Mouse (Mus musculus) MEL (cell line): ENCODE results near the gene Rab3gap2. TPM values are rescaled to one million over a fixed set of nuclear protein-coding genes. Genes with fewer than 3 reads are reported as not detected.

Experiments used
- DNase-seq: peaks from one replicate; pipeline ENCODE4 v3.0.0; 2011; ENCODE audit warnings: low read depth, low spot score
- H3K27ac ChIP-seq: 2 replicates; pipeline ENCODE4 v1.5.1; 2012; ENCODE audit warnings: low read depth, mild to moderate bottlenecking, control low read depth, low read length, moderate library complexity; ENCODE audit not compliant: control insufficient read depth
- H3K27me3 ChIP-seq, 2 experiments: fragments of 150-350 bp in 1 of 2; sonication (generic) in 1 of 2; 2 replicates each; pipeline ENCODE4 v1.6.1; 2012; ENCODE audit warnings: low read length in 2 of 2, mild to moderate bottlenecking in 2 of 2, improper control_type of control experiment in 1 of 2, moderate library complexity in 1 of 2; ENCODE audit not compliant: insufficient read depth in 2 of 2, control insufficient read depth in 1 of 2
- H3K36me3 ChIP-seq, 2 experiments: 2 replicates each; pipeline ENCODE4 v1.6.1; 2012 to 2014; ENCODE audit warnings: low read length in 2 of 2, improper control_type of control experiment in 1 of 2, inconsistent platforms in 1 of 2, mild to moderate bottlenecking in 1 of 2; ENCODE audit not compliant: insufficient read depth in 2 of 2, control insufficient read depth in 1 of 2
- H3K4me1 ChIP-seq, 2 experiments: fragments of 150-350 bp in 1 of 2; sonication (generic) in 1 of 2; 2 replicates each; pipeline ENCODE4 v1.6.1; 2012; ENCODE audit warnings: low read length in 2 of 2, improper control_type of control experiment in 1 of 2, mild to moderate bottlenecking in 1 of 2; ENCODE audit not compliant: insufficient read depth in 2 of 2, control insufficient read depth in 1 of 2
- H3K4me3 ChIP-seq, 2 experiments: fragments of 150-350 bp in 1 of 2; sonication (generic) in 1 of 2; 2 replicates each; pipeline ENCODE4 v1.5.1; 2012; ENCODE audit warnings: low read depth in 2 of 2, low read length in 2 of 2, mild to moderate bottlenecking in 2 of 2, moderate library complexity in 2 of 2, control low read depth in 1 of 2, improper control_type of control experiment in 1 of 2; ENCODE audit not compliant: control insufficient read depth in 1 of 2, insufficient read depth in 1 of 2
- H3K79me2 ChIP-seq: 2 replicates; pipeline ENCODE4 v1.6.1; 2012; ENCODE audit warnings: mild to moderate bottlenecking, low read length, moderate library complexity; ENCODE audit not compliant: control insufficient read depth, poor library complexity, insufficient read depth
- H3K9ac ChIP-seq: 2 replicates; pipeline ENCODE4 v1.6.1; 2012; ENCODE audit warnings: low read depth, mild to moderate bottlenecking, control low read depth, low read length, moderate library complexity; ENCODE audit not compliant: control insufficient read depth, poor library complexity, severe bottlenecking
- H3K9me3 ChIP-seq: fragments of 150-350 bp; sonication (generic); replicated peaks from 2 replicates; pipeline ENCODE4 v1.6.1; 2012; ENCODE audit warnings: mild to moderate bottlenecking, low read length, improper control_type of control experiment, moderate library complexity; ENCODE audit not compliant: insufficient read depth
- BHLHE40 ChIP-seq: IDR thresholded peaks from 2 replicates; pipeline ENCODE4 v1.6.1; 2012; ENCODE audit warnings: low read depth, mild to moderate bottlenecking, inconsistent platforms, low read length, improper control_type of control experiment, borderline replicate concordance
- CHD1 ChIP-seq: IDR thresholded peaks from 2 replicates; pipeline ENCODE4 v1.6.1; 2012; ENCODE audit warnings: low read depth, mild to moderate bottlenecking, inconsistent platforms, low read length, improper control_type of control experiment
- CHD2 ChIP-seq: IDR thresholded peaks from 2 replicates; pipeline ENCODE4 v1.6.1; 2011; ENCODE audit warnings: low read length, improper control_type of control experiment
- CTCF ChIP-seq, 3 experiments: IDR thresholded peaks in 2 of 3; conservative IDR thresholded peaks in 1 of 3; 2 replicates each; pipeline ENCODE4 v1.5.1; 2011 to 2012; ENCODE audit warnings: low read length in 3 of 3, low read depth in 2 of 3, mild to moderate bottlenecking in 2 of 3, improper control_type of control experiment in 1 of 3, inconsistent platforms in 1 of 3, mixed read lengths in 1 of 3, moderate library complexity in 1 of 3; ENCODE audit not compliant: control insufficient read depth in 1 of 3, insufficient read depth in 1 of 3, poor library complexity in 1 of 3, severe bottlenecking in 1 of 3
- E2F4 ChIP-seq: IDR thresholded peaks from 2 replicates; pipeline ENCODE4 v1.6.1; 2011; ENCODE audit warnings: low read depth, low read length, improper control_type of control experiment, borderline replicate concordance
- ELF1 ChIP-seq: IDR thresholded peaks from 2 replicates; pipeline ENCODE4 v1.6.1; 2014; ENCODE audit warnings: low read depth, mild to moderate bottlenecking, inconsistent platforms, low read length, improper control_type of control experiment, moderate library complexity
- EP300 ChIP-seq, 2 experiments: IDR thresholded peaks; 2 replicates each; pipeline ENCODE4 v1.6.1; 2011; ENCODE audit warnings: improper control_type of control experiment in 2 of 2, low read length in 2 of 2, low read depth in 1 of 2, mild to moderate bottlenecking in 1 of 2
- ETS1 ChIP-seq: IDR thresholded peaks from 2 replicates; pipeline ENCODE4 v1.6.1; 2012; ENCODE audit warnings: low read depth, mild to moderate bottlenecking, inconsistent platforms, low read length, improper control_type of control experiment, moderate library complexity
- GABPA ChIP-seq: IDR thresholded peaks from 2 replicates; pipeline ENCODE4 v1.6.1; 2012; ENCODE audit warnings: low read depth, mild to moderate bottlenecking, inconsistent platforms, low read length, improper control_type of control experiment, moderate library complexity
- GATA1 ChIP-seq: IDR thresholded peaks from 2 replicates; pipeline ENCODE4 v1.6.1; 2011; ENCODE audit warnings: low read depth, low read length, improper control_type of control experiment
- JUND ChIP-seq: IDR thresholded peaks from 2 replicates; pipeline ENCODE4 v1.6.1; 2011; ENCODE audit warnings: low read depth, mild to moderate bottlenecking, improper control_type of control experiment, low read length
- KAT2A ChIP-seq: conservative IDR thresholded peaks from 2 replicates; pipeline ENCODE4 v1.6.1; 2012; ENCODE audit warnings: low read depth, low read length, improper control_type of control experiment, inconsistent platforms
- MAFK ChIP-seq: IDR thresholded peaks from 2 replicates; pipeline ENCODE4 v1.6.1; 2011; ENCODE audit warnings: low read depth, mild to moderate bottlenecking, low read length, improper control_type of control experiment, borderline replicate concordance
- MAX ChIP-seq: IDR thresholded peaks from 2 replicates; pipeline ENCODE4 v1.6.1; 2011; ENCODE audit warnings: low read length, improper control_type of control experiment
- MEF2A ChIP-seq: IDR thresholded peaks from 2 replicates; pipeline ENCODE4 v1.6.1; 2014; ENCODE audit warnings: low read depth, mild to moderate bottlenecking, inconsistent platforms, low read length, improper control_type of control experiment; ENCODE audit not compliant: poor library complexity, insufficient replicate concordance, severe bottlenecking; ENCODE audit errors: extremely low read depth
- MXI1 ChIP-seq: IDR thresholded peaks from 2 replicates; pipeline ENCODE4 v1.6.1; 2011; ENCODE audit warnings: mild to moderate bottlenecking, low read depth, low read length, improper control_type of control experiment
- MYB ChIP-seq: IDR thresholded peaks from 2 replicates; pipeline ENCODE4 v1.6.1; 2011; ENCODE audit warnings: mild to moderate bottlenecking, low read depth, low read length, improper control_type of control experiment
- MYC ChIP-seq: IDR thresholded peaks from 2 replicates; pipeline ENCODE4 v1.6.1; 2011; ENCODE audit warnings: low read depth, mild to moderate bottlenecking, low read length, improper control_type of control experiment, moderate library complexity
- NELFE ChIP-seq: IDR thresholded peaks from 2 replicates; pipeline ENCODE4 v1.6.1; 2011; ENCODE audit warnings: low read depth, low read length, improper control_type of control experiment
- NRF1 ChIP-seq: IDR thresholded peaks from 2 replicates; pipeline ENCODE4 v1.6.1; 2014; ENCODE audit warnings: low read depth, mild to moderate bottlenecking, inconsistent platforms, low read length, improper control_type of control experiment, moderate library complexity; ENCODE audit not compliant: poor library complexity, insufficient read depth, severe bottlenecking
- POLR2A ChIP-seq, 2 experiments: IDR thresholded peaks; 2 replicates each; pipeline ENCODE4 v1.6.1; 2011 to 2012; ENCODE audit warnings: low read length in 2 of 2, mild to moderate bottlenecking in 2 of 2, control low read depth in 1 of 2, improper control_type of control experiment in 1 of 2, low read depth in 1 of 2, moderate library complexity in 1 of 2; ENCODE audit not compliant: control insufficient read depth in 1 of 2, insufficient read depth in 1 of 2, poor library complexity in 1 of 2
- POLR2AphosphoS2 ChIP-seq: IDR thresholded peaks from 2 replicates; pipeline ENCODE4 v1.6.1; 2011; ENCODE audit warnings: low read length, improper control_type of control experiment
- POLR2AphosphoS5 ChIP-seq: IDR thresholded peaks from 2 replicates; pipeline ENCODE4 v1.6.1; 2012; ENCODE audit warnings: low read depth, borderline replicate concordance, mild to moderate bottlenecking, inconsistent platforms, low read length, moderate library complexity, mixed read lengths
- RCOR1 ChIP-seq: IDR thresholded peaks from 2 replicates; pipeline ENCODE4 v1.6.1; 2012; ENCODE audit warnings: low read depth, mild to moderate bottlenecking, inconsistent platforms, low read length, improper control_type of control experiment
- SMC3 ChIP-seq: IDR thresholded peaks from 2 replicates; pipeline ENCODE4 v1.6.1; 2011; ENCODE audit warnings: low read depth, low read length, improper control_type of control experiment
- TAL1 ChIP-seq: IDR thresholded peaks from 2 replicates; pipeline ENCODE4 v1.6.1; 2012; ENCODE audit warnings: mild to moderate bottlenecking, inconsistent platforms, low read length, moderate library complexity, mixed read lengths
- TBP ChIP-seq: IDR thresholded peaks from 2 replicates; pipeline ENCODE4 v1.8.0; 2011; ENCODE audit warnings: low read depth, low read length, improper control_type of control experiment
- TCF12 ChIP-seq: IDR thresholded peaks from 2 replicates; pipeline ENCODE4 v1.6.1; 2014; ENCODE audit warnings: low read depth, mild to moderate bottlenecking, inconsistent platforms, low read length, improper control_type of control experiment, moderate library complexity
- UBTF ChIP-seq: IDR thresholded peaks from 2 replicates; pipeline ENCODE4 v1.6.1; 2012; ENCODE audit warnings: low read depth, mild to moderate bottlenecking, inconsistent platforms, low read length, improper control_type of control experiment, moderate library complexity, borderline replicate concordance; ENCODE audit not compliant: insufficient read depth
- USF1 ChIP-seq: IDR thresholded peaks from 2 replicates; pipeline ENCODE4 v1.6.1; 2014; ENCODE audit warnings: low read depth, mild to moderate bottlenecking, inconsistent platforms, low read length, improper control_type of control experiment, moderate library complexity
- USF2 ChIP-seq, 2 experiments: IDR thresholded peaks; 2 replicates each; pipeline ENCODE4 v1.6.1; 2011 to 2012; ENCODE audit warnings: improper control_type of control experiment in 2 of 2, low read length in 2 of 2, borderline replicate concordance in 1 of 2, inconsistent platforms in 1 of 2, low read depth in 1 of 2, mild to moderate bottlenecking in 1 of 2; ENCODE audit not compliant: insufficient read depth in 1 of 2
- ZC3H11A ChIP-seq: IDR thresholded peaks from 2 replicates; pipeline ENCODE4 v1.6.1; 2012; ENCODE audit warnings: low read depth, mild to moderate bottlenecking, inconsistent platforms, low read length, improper control_type of control experiment
- ZKSCAN1 ChIP-seq: IDR thresholded peaks from 2 replicates; pipeline ENCODE4 v1.6.1; 2012; ENCODE audit warnings: low read depth, mild to moderate bottlenecking, inconsistent platforms, low read length, improper control_type of control experiment, moderate library complexity
- ZMIZ1 ChIP-seq: IDR thresholded peaks from 2 replicates; pipeline ENCODE4 v1.6.1; 2012; ENCODE audit warnings: low read depth, mild to moderate bottlenecking, inconsistent platforms, low read length, improper control_type of control experiment, moderate library complexity
- ZNF384 ChIP-seq: IDR thresholded peaks from 2 replicates; pipeline ENCODE4 v1.6.1; 2012; ENCODE audit warnings: low read depth, mild to moderate bottlenecking, inconsistent platforms, low read length, improper control_type of control experiment
- polyA plus RNA-seq, 2 experiments: library from polyadenylated mRNA; stranded (reverse) in 1 of 2; unstranded in 1 of 2; fragments of >175 nt in 1 of 2; fragments of >200 nt in 1 of 2; gene quantifications; 2 replicates each; pipeline versions ENCODE4 v1.2.1 to v1.2.4; 2012; ENCODE audit warnings: low replicate concordance in 2 of 2, low read depth in 1 of 2; ENCODE audit not compliant: insufficient read length in 2 of 2, insufficient read depth in 1 of 2, missing spikeins in 1 of 2
- total RNA-seq: library from RNA; depleted of rRNA; stranded (reverse); fragments of 300-350 nt; gene quantifications from 2 replicates; pipeline ENCODE4 v1.2.3, GENCODE M21; 2012; rRNA removed

The Rab3gap2 gene
- total RNA-seq: 24.1 and 29.4 TPM in 2 replicates
- 10 to 100 TPM in 1 of 2 experiments, not detected in 1; 40.1 TPM for polyA plus RNA-seq

DNA sequence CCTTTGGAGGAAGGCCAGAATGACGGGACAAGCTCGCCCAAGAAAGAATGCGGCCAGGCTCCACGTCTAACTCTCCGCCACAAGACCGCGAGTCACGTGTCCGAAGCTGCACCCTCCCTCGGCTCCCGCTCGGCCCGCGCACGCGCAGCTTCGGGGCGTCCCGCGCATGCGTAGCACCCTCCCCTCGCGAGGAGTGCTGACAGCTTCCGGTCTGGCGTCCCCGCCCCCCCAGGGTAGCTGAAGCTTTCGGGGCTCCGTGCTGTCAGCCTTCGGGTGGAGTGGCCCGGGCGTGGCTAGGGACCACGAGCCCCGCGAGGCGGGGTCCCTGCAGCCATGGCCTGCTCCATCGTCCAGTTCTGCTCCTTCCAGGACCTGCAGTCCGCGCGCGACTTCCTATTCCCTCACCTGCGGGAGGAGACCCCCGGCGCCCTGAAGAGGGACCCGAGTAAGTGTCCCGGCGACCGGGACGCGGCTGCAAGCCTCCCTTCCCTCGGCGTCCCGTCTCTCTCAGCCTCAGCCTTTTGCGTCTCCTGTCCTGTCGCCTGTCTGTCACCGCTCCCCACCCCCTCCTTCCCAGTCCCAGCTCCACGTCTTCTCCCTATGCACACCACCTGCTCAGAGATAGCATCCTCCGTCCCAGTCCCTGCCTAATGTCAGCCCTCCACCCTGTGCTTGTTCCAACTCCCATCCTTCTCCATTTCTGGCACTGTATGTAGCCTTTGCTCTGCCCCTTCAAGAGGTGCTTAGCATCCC is at the start of gene Rab3gap2:
TSS of gene Rab3gap2 (plus strand) at position 209 of the 753 bp plus-strand sequence.
- DNase-seq: peak; percentile 98
- Histone ChIP-seq H3K27ac (peak within 1 kb of the TSS; percentile 76), H3K4me1 (peaks cover 0 to 10% of the 10 kb centered on the region in 2 experiments; a peak in 2 of 4 replicates), H3K27me3 (no peaks in the 10 kb centered on the region), H3K9me3 (no peaks in the 10 kb centered on the region), H3K4me3 (peak within 1 kb of the TSS; percentile 77 to 99), H3K9ac (peak within 1 kb of the TSS; percentile 90), H3K79me2 (peaks cover 20% of the 10 kb centered on the region), H3K36me3 (peaks cover 0 to 9% of the 10 kb centered on the region in 2 experiments; a peak in 2 of 4 replicates)
- TF ChIP-seq ETS1: peak; percentile 58; the same call in 1 of the 2 replicates
- no peak for TF ChIP-seq SMC3
- TF ChIP-seq MAX: peak; percentile 98
- TF ChIP-seq UBTF: no peak
- no peak for TF ChIP-seq EP300 (IDR thresholded peaks at IDR 0.05; ENCODE audit: low read depth in 1 of 2, low read length in 2 of 2)
- no peak for TF ChIP-seq JUND
- TF ChIP-seq MAFK: no peak
- TF ChIP-seq POLR2AphosphoS5: no peak
- no peak for TF ChIP-seq ZC3H11A
- TF ChIP-seq USF2 (IDR thresholded peaks at IDR 0.05; ENCODE audit: borderline replicate concordance in 1 of 2, insufficient read depth in 1 of 2, low read depth in 1 of 2, low read length in 2 of 2): peak; percentile 32 to 90; a peak in 2 of 4 replicates
- TF ChIP-seq ZNF384: no peak
- no peak for TF ChIP-seq MEF2A
- peak; percentile 91 for TF ChIP-seq MXI1
- no peak for TF ChIP-seq CHD1
- TF ChIP-seq GABPA: no peak
- no peak for TF ChIP-seq GATA1
- TF ChIP-seq ZMIZ1: 0 out of 2 replicates have a peak, but pooled peaks have one; percentile 31
- TF ChIP-seq RCOR1: no peak
- TF ChIP-seq KAT2A: no peak; the same call in 1 of the 2 replicates
- peak; percentile 83 for TF ChIP-seq ELF1
- TF ChIP-seq TAL1: no peak
- TF ChIP-seq CTCF (IDR thresholded peaks at IDR 0.05 in 2 of 3, conservative IDR thresholded peaks at IDR 0.05 in 1 of 3; ENCODE audit: control insufficient read depth in 1 of 3, insufficient read depth in 1 of 3, low read depth in 2 of 3, low read length in 3 of 3, poor library complexity in 1 of 3, severe bottlenecking in 1 of 3): no peak
- TF ChIP-seq USF1: peak; percentile 99
- TF ChIP-seq TCF12: peak; percentile 74
- TF ChIP-seq POLR2A (IDR thresholded peaks at IDR 0.05; ENCODE audit: control insufficient read depth in 1 of 2, insufficient read depth in 1 of 2, low read depth in 1 of 2, low read length in 2 of 2, poor library complexity in 1 of 2): peak; percentile 89
- TF ChIP-seq TBP: no peak
- TF ChIP-seq POLR2AphosphoS2: peak; percentile 83; the same call in 1 of the 2 replicates
- no peak for TF ChIP-seq CHD2
- peak; percentile 100; the same call in 1 of the 2 replicates for TF ChIP-seq NRF1
- peak; percentile 95 for TF ChIP-seq NELFE
- TF ChIP-seq MYB: no peak
- TF ChIP-seq BHLHE40: peak; percentile 91
- TF ChIP-seq E2F4: no peak
- no peak for TF ChIP-seq ZKSCAN1
- peak; percentile 90 for TF ChIP-seq MYC
